Mouse (Mus musculus) naive thymus-derived CD4-positive, alpha-beta T cell, adult 2 months (primary cell): ENCODE results near the gene Spred2.
"Not testable (repeated sequence)": the region's sequence is repeated elsewhere in the genome, so short reads cannot be mapped to it uniquely, and the experiment has no call there.

Experiments used
- DNase-seq: peaks from one replicate; pipeline ENCODE4 v3.0.0-alpha.2; 2011; ENCODE audit warnings: low read depth

The Spred2 gene

GRCm38 (mm10) chr11:20056168-20056567 is 132.0 kb downstream of the Spred2 start:
- DNase-seq: no peak

- DNase-seq: no peak
Measured at GRCm38 (mm10) chr11:20057429-20057828, 133.3 kb downstream of the Spred2 start.

DNA sequence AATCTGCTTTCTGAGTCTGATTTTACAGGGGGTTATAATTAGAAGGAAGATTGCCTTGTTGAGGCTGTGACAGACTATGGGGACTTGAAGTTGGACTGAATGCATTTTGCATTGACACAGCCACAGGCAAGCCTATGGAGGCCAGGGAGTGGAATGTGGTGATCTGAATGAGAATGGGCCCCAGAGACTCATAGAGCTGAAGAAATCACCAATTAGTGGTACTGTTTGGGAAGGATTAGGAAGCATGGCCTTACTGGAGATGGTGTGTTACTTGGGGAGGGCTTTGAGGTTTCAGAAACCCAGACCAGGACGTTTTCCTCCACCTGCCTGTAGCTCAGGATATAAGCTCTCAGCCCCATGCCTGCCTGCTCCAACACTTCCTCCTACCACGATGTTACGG is 135.6 kb downstream of the Spred2 start:
- DNase-seq: no peak

DNA sequence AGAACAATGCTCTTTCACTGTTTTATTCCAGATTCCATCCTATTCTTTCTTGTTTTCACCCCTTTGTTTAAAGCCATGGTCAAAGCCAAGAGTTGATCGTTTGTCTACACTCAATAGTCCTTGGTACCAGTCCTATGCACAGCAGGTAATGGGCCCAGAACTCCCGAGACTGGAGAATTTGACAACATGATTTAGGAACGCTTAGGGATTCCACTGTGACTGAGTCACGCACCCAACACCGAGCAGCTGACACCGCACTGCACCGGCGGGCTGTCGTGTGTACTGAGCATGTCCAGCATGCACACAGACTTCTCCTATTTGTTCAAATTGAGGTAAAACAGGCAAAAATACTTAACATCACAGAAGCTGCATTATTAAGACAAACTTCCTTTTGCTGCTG is 138.6 kb downstream of the Spred2 start:
- not testable (repeated sequence) for DNase-seq

DNA sequence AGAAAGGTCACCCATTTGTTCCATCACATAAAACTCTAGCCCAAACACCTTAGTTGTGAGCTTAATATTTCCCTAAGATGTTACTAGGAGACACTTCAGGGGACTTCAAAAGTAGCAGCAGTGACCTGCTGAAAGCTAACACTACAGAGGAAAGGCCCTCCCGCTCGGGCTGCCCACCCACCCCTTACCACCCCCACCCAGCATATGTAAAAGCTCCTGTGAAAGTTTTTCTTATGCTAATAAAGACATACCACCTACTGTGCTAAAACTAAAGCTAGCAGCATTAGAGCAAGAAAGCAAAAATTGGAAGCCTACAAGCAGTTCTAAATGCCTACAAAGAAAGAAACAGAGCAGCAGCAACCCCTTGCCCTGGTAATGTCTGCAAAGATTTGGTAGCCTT is 139.9 kb downstream of the Spred2 start:
- DNase-seq: not testable (repeated sequence)

DNA sequence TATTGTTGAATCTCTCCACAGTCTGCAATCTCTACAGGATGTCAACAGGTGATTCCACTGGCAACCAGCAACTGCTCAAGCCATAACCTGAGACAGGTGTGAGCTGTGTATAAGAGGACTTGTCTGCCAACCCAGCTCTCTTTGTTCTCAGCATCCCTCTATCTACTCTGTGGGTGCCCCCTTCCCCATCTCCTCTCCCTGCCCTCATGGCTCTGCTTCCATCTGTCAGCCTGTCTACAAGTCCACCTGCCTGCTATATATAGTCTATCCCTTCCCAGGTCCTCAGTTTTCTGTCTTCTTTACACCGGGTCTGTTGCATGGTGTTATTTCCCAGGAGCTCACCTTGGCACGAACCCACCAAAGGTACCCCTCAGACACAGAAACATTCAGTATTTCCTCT is 140.8 kb downstream of the Spred2 start:
- DNase-seq: no peak

GRCm38 (mm10) chr11:20066106-20066505 is 141.9 kb downstream of the Spred2 start:
- no peak for DNase-seq

DNA sequence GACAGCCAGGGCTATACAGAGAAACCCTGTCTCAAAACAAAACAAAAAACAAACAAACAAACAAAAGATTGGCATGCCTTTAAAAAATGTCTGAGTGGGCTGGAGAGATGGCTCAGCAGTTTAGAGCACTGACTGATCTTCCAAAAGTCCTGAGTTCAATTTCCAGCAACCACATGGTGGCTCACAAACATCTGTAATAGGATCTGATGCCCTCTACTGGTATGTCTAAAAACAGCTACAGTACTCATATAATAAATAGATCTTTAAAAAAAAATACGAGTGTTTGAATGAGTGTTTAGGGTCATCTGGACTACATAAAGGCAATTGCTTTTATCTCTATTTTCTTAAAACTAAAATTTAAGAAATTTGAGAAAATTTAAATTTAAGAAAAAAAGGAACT is 143.3 kb downstream of the Spred2 start:
- DNase-seq: peak; percentile 52

DNA sequence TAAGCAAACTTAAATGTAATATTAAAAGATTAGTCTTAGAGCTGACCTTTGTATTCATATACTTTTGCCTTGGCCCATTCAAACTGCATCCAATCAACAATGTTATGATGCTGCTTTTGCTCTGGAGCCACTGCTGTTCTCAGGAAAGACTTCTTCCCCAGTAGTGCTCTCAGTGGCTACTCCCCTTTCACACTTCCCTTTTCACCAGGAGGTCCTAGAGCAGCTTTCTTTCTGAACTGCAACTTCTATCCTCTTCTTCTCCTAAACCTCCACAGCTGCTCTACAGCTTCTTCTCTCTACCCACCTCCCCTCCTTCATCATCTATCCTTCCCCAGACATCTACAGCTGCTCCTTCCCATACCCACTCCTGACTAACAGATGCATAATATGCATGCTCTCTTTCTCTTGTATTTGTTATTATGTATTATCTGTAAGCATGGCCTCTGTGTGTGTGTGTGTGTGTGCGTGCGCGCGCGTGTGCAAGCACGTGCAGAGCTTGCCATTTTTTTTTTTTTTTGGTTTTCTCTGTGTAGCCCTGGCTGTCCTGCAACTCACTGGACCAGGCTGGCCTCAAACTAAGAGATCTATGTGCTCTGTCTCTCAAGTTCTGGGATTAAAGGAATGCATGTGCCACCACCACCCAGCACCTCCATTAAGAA is 144.3 kb downstream of the Spred2 start:
- no peak for DNase-seq

- peak; percentile 62 for DNase-seq
Measured at GRCm38 (mm10) chr11:20072174-20072573, 148.0 kb downstream of the Spred2 start.

- no peak for DNase-seq
Measured at GRCm38 (mm10) chr11:20072826-20073225, 148.7 kb downstream of the Spred2 start.
